Mouse (Mus musculus): ENCODE measurements around the gene Hivep2. TPM values are rescaled to one million over a fixed set of nuclear protein-coding genes. Genes with fewer than 3 reads are reported as not detected.

Hivep2 gene
- total and polyA plus RNA-seq, 2 experiments from 2014 or later: 10.8 to 37.5 TPM

DNA sequence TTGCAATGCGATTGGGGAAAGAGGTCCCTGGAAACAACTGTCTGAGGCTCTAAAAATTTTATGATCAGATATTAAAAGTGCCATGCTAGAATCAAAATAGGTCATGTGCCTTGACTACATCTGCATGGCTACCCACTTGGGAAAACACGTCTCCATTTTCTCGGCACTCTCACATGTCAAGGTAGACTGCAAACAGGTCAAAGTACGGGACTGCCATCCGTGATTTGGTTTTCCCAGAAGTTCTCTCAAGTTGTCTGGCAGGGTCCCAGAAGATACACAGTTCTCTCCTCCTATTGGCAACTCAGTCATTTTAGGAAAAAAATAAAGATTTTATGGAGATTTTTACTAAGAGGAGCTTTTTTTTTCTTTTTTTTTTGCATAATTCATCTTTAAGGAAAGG, 153.3 kb downstream of the Hivep2 start:
- no peak overlapping the region for H3K4me2 ChIP-seq (ENCODE audit: low read depth, low read length, poor library complexity, severe bottlenecking)
- no peak overlapping the region for H3K4me3 ChIP-seq (ENCODE audit: low read depth, low read length)
- H3K9me3 ChIP-seq (ENCODE audit: low read length): no peaks in the 10 kb centered on the region
- H3K36me3 ChIP-seq (ENCODE audit: insufficient read depth, low read length): no peaks in the 10 kb centered on the region
- H3K27me3 ChIP-seq (ENCODE audit: insufficient read depth, low read length): no peaks in the 10 kb centered on the region
- H3K27ac ChIP-seq (ENCODE audit: low read depth, low read length): no peak overlapping the region
- DNase-seq (ENCODE audit: low spot score) (no peak), ATAC-seq (ENCODE audit: low FRiP score) (no peak)
- no peaks in the 10 kb centered on the region for H3K4me1 ChIP-seq (ENCODE audit: insufficient read depth, low read length)
- WGBS: 90% methylated on average over 5 of the region's 5 CpGs
- no peak overlapping the region for H3K9ac ChIP-seq (replicated peaks; ENCODE audit: low read length, poor library complexity, severe bottlenecking)
- no peak for TF ChIP-seq CTCF (IDR thresholded peaks at IDR 0.05)

DNA sequence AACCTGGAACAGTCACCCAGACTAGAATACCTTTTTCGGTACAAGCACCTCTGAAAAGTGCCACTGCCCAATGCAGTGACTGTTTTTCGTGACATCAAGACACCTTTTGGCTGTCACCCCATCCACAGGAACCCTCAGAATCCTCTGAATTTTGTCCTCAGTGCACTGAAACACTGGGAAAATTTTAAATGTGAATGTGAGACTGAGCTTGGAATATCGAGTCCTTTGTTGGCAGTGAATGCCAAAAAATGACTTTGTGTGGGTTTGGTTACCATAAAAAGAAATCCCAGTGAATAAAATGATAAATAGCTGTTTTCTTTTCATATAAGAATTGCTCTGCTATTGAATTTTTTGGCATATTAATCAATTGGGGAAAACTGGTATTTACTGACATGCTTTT, 154.6 kb downstream of the Hivep2 start:
- H3K4me3 ChIP-seq (ENCODE audit: low read depth, low read length): no peak overlapping the region
- no peaks in the 10 kb centered on the region for H3K27me3 ChIP-seq (ENCODE audit: insufficient read depth, low read length)
- ATAC-seq (ENCODE audit: low FRiP score) (no peak), DNase-seq (ENCODE audit: low spot score) (no peak)
- no peaks in the 10 kb centered on the region for H3K4me1 ChIP-seq (ENCODE audit: insufficient read depth, low read length)
- H3K9me3 ChIP-seq (ENCODE audit: low read length): no peaks in the 10 kb centered on the region
- H3K9ac ChIP-seq (replicated peaks; ENCODE audit: low read length, poor library complexity, severe bottlenecking): no peak overlapping the region
- no peak for TF ChIP-seq CTCF (IDR thresholded peaks at IDR 0.05)
- no peak overlapping the region for H3K4me2 ChIP-seq (ENCODE audit: low read depth, low read length, poor library complexity, severe bottlenecking)
- WGBS: 92% methylated on average over 3 of the region's 3 CpGs
- no peaks in the 10 kb centered on the region for H3K36me3 ChIP-seq (ENCODE audit: insufficient read depth, low read length)
- no peak overlapping the region for H3K27ac ChIP-seq (ENCODE audit: low read depth, low read length)

DNA sequence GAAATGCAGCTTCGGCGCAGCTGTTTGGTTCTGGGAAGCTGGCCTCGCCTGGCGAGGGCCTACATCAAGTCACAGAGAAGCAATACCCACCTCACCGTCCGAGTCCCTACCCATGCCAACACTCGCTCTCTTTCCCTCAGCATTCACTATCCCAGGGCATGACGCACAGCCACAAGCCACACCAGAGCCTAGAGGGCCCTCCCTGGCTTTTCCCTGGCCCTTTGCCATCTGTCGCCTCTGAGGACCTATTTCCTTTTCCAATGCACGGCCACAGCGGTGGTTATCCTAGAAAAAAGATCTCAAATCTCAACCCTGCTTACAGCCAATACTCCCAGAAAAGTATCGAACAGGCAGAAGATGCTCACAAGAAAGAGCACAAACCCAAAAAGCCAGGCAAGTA, 162.0 kb downstream of the Hivep2 start:
- Histone ChIP-seq H3K36me3 (ENCODE audit: insufficient read depth, low read length) (peaks cover 38% of the 10 kb centered on the region), H3K27me3 (ENCODE audit: insufficient read depth, low read length) (no peaks in the 10 kb centered on the region), H3K27ac (ENCODE audit: low read depth, low read length) (no peak overlapping the region), H3K9ac (replicated peaks; ENCODE audit: low read length, poor library complexity, severe bottlenecking) (no peak overlapping the region), H3K9me3 (ENCODE audit: low read length) (no peaks in the 10 kb centered on the region), H3K4me1 (ENCODE audit: insufficient read depth, low read length) (no peaks in the 10 kb centered on the region), H3K4me3 (ENCODE audit: low read depth, low read length) (no peak overlapping the region), H3K4me2 (ENCODE audit: low read depth, low read length, poor library complexity, severe bottlenecking) (no peak overlapping the region)
- TF ChIP-seq CTCF (IDR thresholded peaks at IDR 0.05): no peak
- ATAC-seq (ENCODE audit: low FRiP score): no peak
- 97% methylated on average over 12 of the region's 12 CpGs for WGBS
- DNase-seq (ENCODE audit: low spot score): no peak

DNA sequence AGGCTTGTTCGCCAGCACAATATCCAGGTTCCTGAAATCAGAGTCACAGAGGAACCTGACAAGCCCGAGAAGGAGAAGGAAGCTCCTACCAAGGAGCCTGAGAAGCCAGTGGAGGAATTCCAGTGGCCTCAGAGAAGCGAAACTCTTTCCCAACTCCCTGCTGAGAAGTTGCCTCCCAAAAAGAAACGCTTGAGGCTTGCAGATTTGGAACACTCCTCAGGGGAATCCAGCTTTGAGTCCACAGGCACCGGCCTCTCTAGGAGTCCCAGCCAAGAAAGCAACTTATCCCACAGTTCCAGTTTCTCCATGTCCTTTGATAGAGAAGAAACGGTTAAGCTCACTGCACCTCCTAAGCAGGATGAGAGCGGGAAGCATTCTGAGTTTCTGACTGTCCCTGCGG, 164.4 kb downstream of the Hivep2 start:
- ATAC-seq (ENCODE audit: low FRiP score) (no peak), DNase-seq (ENCODE audit: low spot score) (no peak)
- Histone ChIP-seq H3K4me2 (ENCODE audit: low read depth, low read length, poor library complexity, severe bottlenecking) (no peak overlapping the region), H3K9me3 (ENCODE audit: low read length) (no peaks in the 10 kb centered on the region), H3K4me1 (ENCODE audit: insufficient read depth, low read length) (no peaks in the 10 kb centered on the region), H3K4me3 (ENCODE audit: low read depth, low read length) (no peak overlapping the region), H3K27me3 (ENCODE audit: insufficient read depth, low read length) (no peaks in the 10 kb centered on the region), H3K27ac (ENCODE audit: low read depth, low read length) (no peak overlapping the region), H3K36me3 (ENCODE audit: insufficient read depth, low read length) (peaks cover 43% of the 10 kb centered on the region), H3K9ac (replicated peaks; ENCODE audit: low read length, poor library complexity, severe bottlenecking) (no peak overlapping the region)
- no peak for TF ChIP-seq CTCF (IDR thresholded peaks at IDR 0.05)
- 69% methylated on average over 8 of the region's 8 CpGs for WGBS

DNA sequence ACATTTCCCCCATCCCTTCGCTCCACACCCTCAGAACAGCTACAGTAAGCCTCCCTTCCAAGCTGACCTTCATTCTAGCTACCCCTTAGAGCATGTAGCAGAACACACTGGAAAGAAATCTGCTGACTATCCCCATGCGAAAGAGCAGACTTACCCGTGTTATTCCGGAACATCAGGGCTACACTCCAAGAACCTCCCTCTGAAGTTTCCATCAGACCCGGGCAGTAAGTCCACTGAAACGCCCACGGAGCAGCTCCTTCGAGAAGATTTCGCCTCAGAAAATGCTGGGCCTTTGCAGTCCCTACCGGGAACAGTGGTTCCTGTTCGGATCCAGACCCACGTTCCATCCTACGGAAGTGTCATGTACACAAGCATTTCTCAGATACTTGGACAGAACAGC, 165.4 kb downstream of the Hivep2 start:
- no peaks in the 10 kb centered on the region for H3K9me3 ChIP-seq (ENCODE audit: low read length)
- no peak overlapping the region for H3K9ac ChIP-seq (replicated peaks; ENCODE audit: low read length, poor library complexity, severe bottlenecking)
- H3K27me3 ChIP-seq (ENCODE audit: insufficient read depth, low read length): no peaks in the 10 kb centered on the region
- no peaks in the 10 kb centered on the region for H3K4me1 ChIP-seq (ENCODE audit: insufficient read depth, low read length)
- no peak overlapping the region for H3K4me2 ChIP-seq (ENCODE audit: low read depth, low read length, poor library complexity, severe bottlenecking)
- no peak for TF ChIP-seq CTCF (IDR thresholded peaks at IDR 0.05)
- DNase-seq (ENCODE audit: low spot score): no peak
- H3K27ac ChIP-seq (ENCODE audit: low read depth, low read length): no peak overlapping the region
- no peak overlapping the region for H3K4me3 ChIP-seq (ENCODE audit: low read depth, low read length)
- H3K36me3 ChIP-seq (ENCODE audit: insufficient read depth, low read length): peaks cover 46% of the 10 kb centered on the region
- WGBS: 97% methylated on average over 13 of the region's 13 CpGs
- ATAC-seq (ENCODE audit: low FRiP score): no peak

DNA sequence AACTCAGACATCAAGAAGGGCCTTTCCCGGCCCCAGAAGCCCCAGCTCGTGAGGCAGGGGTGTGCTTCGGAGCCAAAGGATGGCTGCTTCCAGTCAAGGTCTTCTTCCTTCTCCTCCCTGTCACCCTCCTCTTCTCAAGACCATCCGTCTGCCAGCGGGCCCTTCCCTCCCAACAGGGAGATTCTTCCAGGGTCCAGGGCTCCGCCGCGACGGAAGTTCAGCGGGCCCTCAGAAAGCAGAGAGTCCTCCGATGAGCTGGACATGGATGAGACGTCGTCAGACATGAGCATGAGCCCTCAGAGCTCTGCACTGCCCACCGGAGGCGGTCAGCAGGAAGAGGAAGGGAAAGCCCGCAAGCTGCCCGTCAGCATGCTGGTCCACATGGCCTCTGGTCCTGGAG, 166.2 kb downstream of the Hivep2 start:
- no peak for DNase-seq (ENCODE audit: low spot score)
- no peak for TF ChIP-seq CTCF (IDR thresholded peaks at IDR 0.05)
- no peaks in the 10 kb centered on the region for H3K27me3 ChIP-seq (ENCODE audit: insufficient read depth, low read length)
- no peaks in the 10 kb centered on the region for H3K9me3 ChIP-seq (ENCODE audit: low read length)
- WGBS: 88% methylated on average over 17 of the region's 17 CpGs
- H3K4me1 ChIP-seq (ENCODE audit: insufficient read depth, low read length): no peaks in the 10 kb centered on the region
- ATAC-seq (ENCODE audit: low FRiP score): no peak
- H3K27ac ChIP-seq (ENCODE audit: low read depth, low read length): no peak overlapping the region
- H3K4me3 ChIP-seq (ENCODE audit: low read depth, low read length): no peak overlapping the region
- no peak overlapping the region for H3K9ac ChIP-seq (replicated peaks; ENCODE audit: low read length, poor library complexity, severe bottlenecking)
- no peak overlapping the region for H3K4me2 ChIP-seq (ENCODE audit: low read depth, low read length, poor library complexity, severe bottlenecking)
- peaks cover 46% of the 10 kb centered on the region for H3K36me3 ChIP-seq (ENCODE audit: insufficient read depth, low read length)

DNA sequence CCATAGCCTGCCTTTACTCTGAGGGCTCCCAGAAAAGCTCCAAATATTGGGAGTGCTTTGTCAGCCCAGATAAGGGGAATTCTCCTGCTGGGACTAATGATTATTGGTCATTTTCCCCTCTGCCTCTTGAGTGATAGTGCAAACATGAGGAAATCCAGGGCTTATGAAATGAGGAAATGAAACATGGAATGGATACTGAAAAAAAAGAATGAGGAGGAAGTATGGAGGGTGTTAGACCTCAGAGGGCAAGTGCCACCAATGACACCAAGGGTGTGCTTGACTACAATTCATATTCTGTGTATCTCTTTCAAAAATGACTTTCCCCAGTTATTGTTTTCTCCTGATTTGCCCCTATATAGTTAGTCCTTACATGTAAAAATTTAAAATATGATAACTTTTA, 167.1 kb downstream of the Hivep2 start:
- no peak for ATAC-seq (ENCODE audit: low FRiP score)

More for the DNA sequence above, 167.1 kb downstream of the Hivep2 start:
- no peaks in the 10 kb centered on the region for H3K9me3 ChIP-seq (ENCODE audit: low read length)
- no peaks in the 10 kb centered on the region for H3K4me1 ChIP-seq (ENCODE audit: insufficient read depth, low read length)
- no peaks in the 10 kb centered on the region for H3K27me3 ChIP-seq (ENCODE audit: insufficient read depth, low read length)
- H3K4me2 ChIP-seq (ENCODE audit: low read depth, low read length, poor library complexity, severe bottlenecking): no peak overlapping the region
- no peak overlapping the region for H3K27ac ChIP-seq (ENCODE audit: low read depth, low read length)
- no peak for TF ChIP-seq CTCF (IDR thresholded peaks at IDR 0.05)
- H3K9ac ChIP-seq (replicated peaks; ENCODE audit: low read length, poor library complexity, severe bottlenecking): no peak overlapping the region
- peaks cover 39% of the 10 kb centered on the region for H3K36me3 ChIP-seq (ENCODE audit: insufficient read depth, low read length)
- DNase-seq (ENCODE audit: low spot score): no peak
- no peak overlapping the region for H3K4me3 ChIP-seq (ENCODE audit: low read depth, low read length)
